Mouse (Mus musculus) heart, embryonic 13.5 days (tissue): ENCODE measurements around the gene Khnyn. TPM values are rescaled to one million over a fixed set of nuclear protein-coding genes. Genes with fewer than 3 reads are reported as not detected.

Experiments used
- ATAC-seq: fragments of 200-750 bp; cut with Nextera tagmentation; 2 replicates; pipeline ENCODE4 v1.8.0; 2017; ENCODE audit warnings: moderate TSS enrichment; ENCODE audit not compliant: insufficient number of reproducible peaks, low FRiP score, low TSS enrichment; ENCODE audit errors: extremely low read depth
- H3K27ac ChIP-seq: fragments of 300-500 bp; sonication (generic); replicated peaks from 2 replicates; pipeline ENCODE4 v1.5.1; 2015; ENCODE audit warnings: moderate library complexity, mild to moderate bottlenecking, inconsistent platforms
- H3K27me3 ChIP-seq: fragments of 300-500 bp; sonication (generic); replicated peaks from 2 replicates; pipeline ENCODE4 v1.6.1; 2015; ENCODE audit warnings: mild to moderate bottlenecking, inconsistent platforms
- H3K36me3 ChIP-seq: fragments of 300-500 bp; sonication (generic); 2 replicates; pipeline ENCODE4 v1.6.1; 2015; ENCODE audit warnings: mild to moderate bottlenecking, inconsistent platforms
- H3K4me1 ChIP-seq: fragments of 300-500 bp; sonication (generic); 2 replicates; pipeline ENCODE4 v1.6.1; 2015; ENCODE audit warnings: inconsistent platforms
- H3K4me2 ChIP-seq: fragments of 300-500 bp; sonication (generic); 2 replicates; pipeline ENCODE4 v1.6.1; 2015; ENCODE audit warnings: inconsistent platforms, mild to moderate bottlenecking, moderate library complexity
- H3K4me3 ChIP-seq: fragments of 300-500 bp; sonication (generic); 2 replicates; pipeline ENCODE4 v1.5.1; 2015; ENCODE audit warnings: moderate library complexity, mild to moderate bottlenecking, inconsistent platforms
- H3K9ac ChIP-seq: fragments of 300-500 bp; sonication (generic); 2 replicates; pipeline ENCODE4 v1.6.1; 2015; ENCODE audit warnings: inconsistent platforms, mild to moderate bottlenecking, moderate library complexity
- H3K9me3 ChIP-seq: fragments of 300-500 bp; sonication (generic); 2 replicates; pipeline ENCODE4 v1.6.1; 2016; ENCODE audit warnings: inconsistent platforms
- WGBS: fragments of 180-500 bp; shearing (Covaris S2); methylation state at CpG from one replicate; pipeline ENCODE4 v1.1.7; 2015; ENCODE audit warnings: mixed read lengths; 5-methylcytosine and 5-hydroxymethylcytosine counted together
- polyA plus RNA-seq: library from polyadenylated mRNA; unstranded; fragments of >200 nt; fragmentation: Nextera tagmentation; extraction: Ambion mirVana; gene quantifications from 2 replicates; pipeline ENCODE4 v1.2.1, GENCODE M21; 2015

Khnyn gene
- polyA plus RNA-seq, result 9.5 and 9.8 TPM in 2 replicates

DNA sequence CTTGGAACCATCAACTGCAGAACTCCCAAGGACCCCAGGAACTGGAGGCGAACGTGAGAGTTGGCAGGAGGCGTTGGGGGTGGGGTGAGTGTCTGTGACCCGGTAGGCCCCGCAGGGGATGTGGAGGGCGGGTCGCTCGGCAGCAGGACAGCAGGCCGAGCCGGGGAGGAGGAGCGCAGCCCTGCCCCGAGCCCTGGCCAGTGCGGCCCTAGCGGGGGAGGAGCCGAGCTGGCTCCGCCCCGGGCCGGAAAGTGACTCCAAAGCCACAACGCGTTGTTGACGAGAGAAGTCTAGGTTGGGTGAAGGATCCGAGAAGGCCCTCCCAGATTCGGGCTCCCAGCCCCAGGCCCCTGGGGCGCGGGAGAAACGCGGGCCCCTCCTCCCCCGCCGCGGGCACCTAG, at the start of gene Khnyn:
Gene Khnyn, plus strand, starts transcription at position 235 of the 401 bp plus-strand sequence.
- WGBS, result under 1% methylated on average over 29 of the region's 30 CpGs
- peak within 1 kb of the TSS; percentile 89 for H3K9ac ChIP-seq
- peak within 1 kb of the TSS; percentile 67 for H3K4me3 ChIP-seq
- peak within 1 kb of the TSS; percentile 95 for H3K27ac ChIP-seq
- peak; percentile 96 for ATAC-seq
- H3K27me3 ChIP-seq, result no peaks in the 10 kb centered on the region
- peaks cover 40% of the 10 kb centered on the region for H3K4me1 ChIP-seq
- peaks cover 37% of the 10 kb centered on the region for H3K36me3 ChIP-seq
- H3K9me3 ChIP-seq, result no peaks in the 10 kb centered on the region
- peak within 1 kb of the TSS; percentile 90 for H3K4me2 ChIP-seq

DNA sequence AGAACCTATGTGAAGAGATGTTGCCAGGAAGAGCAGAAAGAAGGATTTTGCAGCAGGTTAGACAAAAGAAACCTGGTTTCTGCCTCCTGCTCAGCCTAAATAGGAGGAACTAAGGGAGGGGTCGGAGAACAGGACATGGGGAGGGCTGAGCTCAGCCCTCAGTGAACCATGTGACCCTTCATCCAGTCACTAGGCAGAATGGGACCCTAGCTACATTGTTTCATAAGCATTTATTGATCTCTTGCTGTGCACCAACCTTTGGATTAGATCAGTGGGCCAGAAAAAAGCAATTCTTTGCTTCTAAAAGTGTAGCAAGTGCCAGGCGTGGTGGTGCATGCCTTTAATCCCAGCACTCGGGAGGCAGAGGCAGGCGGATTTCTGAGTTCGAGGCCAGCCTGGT, 46.4 kb upstream of the Khnyn start:
- WGBS, result 88% methylated on average over 5 of the region's 5 CpGs

DNA sequence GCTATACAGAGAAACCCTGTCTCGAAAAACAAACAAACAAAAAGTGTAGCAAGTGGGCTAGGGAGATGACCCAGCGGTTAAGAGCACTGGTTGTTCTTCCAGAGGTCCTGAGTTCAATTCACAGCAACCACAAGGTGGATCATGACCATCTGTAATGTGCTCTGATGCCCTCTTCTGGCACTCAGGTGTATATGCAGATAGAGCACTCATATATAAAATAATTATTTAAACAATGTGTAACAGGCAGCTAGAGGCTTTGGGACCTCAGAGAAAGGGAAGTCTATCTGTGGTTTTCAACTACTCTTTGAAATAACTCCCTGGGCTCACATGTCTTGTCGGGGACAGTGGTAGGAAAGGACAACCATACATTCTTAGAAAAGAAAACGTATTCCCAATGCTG, 46.0 kb upstream of the Khnyn start:
- H3K4me3 ChIP-seq, result no peak overlapping the region
- H3K4me1 ChIP-seq, result peaks cover 15% of the 10 kb centered on the region
- H3K27me3 ChIP-seq, result no peaks in the 10 kb centered on the region
- WGBS, result 71% methylated on average over 4 of the region's 4 CpGs
- H3K9ac ChIP-seq, result no peak overlapping the region
- H3K36me3 ChIP-seq, result no peaks in the 10 kb centered on the region
- H3K27ac ChIP-seq, result no peak overlapping the region
- H3K4me2 ChIP-seq, result no peak overlapping the region
- H3K9me3 ChIP-seq, result no peaks in the 10 kb centered on the region
- ATAC-seq, result no peak

More for the DNA sequence above, 46.4 kb upstream of the Khnyn start:
- ATAC-seq, result no peak
- no peak overlapping the region for H3K4me2 ChIP-seq
- no peak overlapping the region for H3K4me3 ChIP-seq
- H3K9ac ChIP-seq, result no peak overlapping the region
- no peak overlapping the region for H3K27ac ChIP-seq
- no peaks in the 10 kb centered on the region for H3K27me3 ChIP-seq
- peaks cover 15% of the 10 kb centered on the region for H3K4me1 ChIP-seq
- no peaks in the 10 kb centered on the region for H3K9me3 ChIP-seq
- no peaks in the 10 kb centered on the region for H3K36me3 ChIP-seq

DNA sequence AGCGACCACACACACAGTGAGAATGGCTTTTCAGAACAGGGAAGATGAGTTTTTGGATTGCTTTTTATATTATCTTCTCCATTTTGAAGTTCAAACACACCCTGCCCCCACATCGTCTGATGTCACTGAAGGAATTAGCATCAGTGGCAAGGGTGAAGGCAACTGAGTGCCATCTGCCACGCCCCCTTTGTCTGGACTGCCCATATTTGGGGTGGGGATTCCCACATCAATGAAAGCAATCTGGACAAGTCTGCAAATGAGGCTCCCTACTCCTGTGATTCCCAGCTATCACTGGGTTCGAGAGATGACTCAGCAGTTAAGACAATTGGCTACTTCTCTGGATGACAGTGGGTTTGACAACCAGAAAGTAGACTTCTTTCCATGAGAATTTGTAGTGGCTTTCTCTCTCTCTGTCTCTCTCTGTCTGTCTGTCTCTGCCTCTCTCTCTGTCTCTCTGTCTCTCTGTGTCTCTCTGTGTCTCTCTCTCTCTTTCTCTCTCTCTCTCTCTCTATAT, 43.8 kb upstream of the Khnyn start:
- Histone ChIP-seq H3K36me3 (no peaks in the 10 kb centered on the region), H3K9ac (no peak overlapping the region), H3K4me2 (no peak overlapping the region), H3K9me3 (no peaks in the 10 kb centered on the region), H3K27ac (no peak overlapping the region), H3K4me1 (no peaks in the 10 kb centered on the region), H3K4me3 (no peak overlapping the region), H3K27me3 (no peaks in the 10 kb centered on the region)
- no peak for ATAC-seq
- WGBS, result 66% methylated on average over 4 of the region's 4 CpGs

DNA sequence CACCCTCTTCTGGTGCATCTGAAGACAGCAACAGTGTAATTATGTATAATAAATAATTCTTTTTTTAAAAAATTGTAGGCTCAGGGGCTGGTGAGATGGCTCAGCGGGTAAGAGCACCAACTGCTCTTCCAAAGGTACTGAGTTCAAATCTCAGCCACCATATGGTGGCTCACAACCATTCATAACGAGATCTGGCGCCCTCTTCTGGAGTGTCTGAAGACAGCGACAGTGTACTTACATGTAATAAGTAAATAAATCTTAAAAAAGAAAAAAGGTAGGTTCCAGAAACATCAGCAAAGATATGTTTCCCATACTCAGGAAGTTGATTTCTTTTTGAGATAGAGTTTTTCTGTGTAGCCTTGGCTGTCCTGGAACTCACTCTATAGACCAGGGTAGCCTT, 42.0 kb upstream of the Khnyn start:
- Histone ChIP-seq H3K4me1 (no peaks in the 10 kb centered on the region), H3K9me3 (no peaks in the 10 kb centered on the region), H3K9ac (no peak overlapping the region), H3K4me3 (no peak overlapping the region), H3K36me3 (no peaks in the 10 kb centered on the region), H3K27ac (no peak overlapping the region), H3K27me3 (no peaks in the 10 kb centered on the region), H3K4me2 (no peak overlapping the region)
- 84% methylated on average over 4 of the region's 4 CpGs for WGBS
- no peak for ATAC-seq

DNA sequence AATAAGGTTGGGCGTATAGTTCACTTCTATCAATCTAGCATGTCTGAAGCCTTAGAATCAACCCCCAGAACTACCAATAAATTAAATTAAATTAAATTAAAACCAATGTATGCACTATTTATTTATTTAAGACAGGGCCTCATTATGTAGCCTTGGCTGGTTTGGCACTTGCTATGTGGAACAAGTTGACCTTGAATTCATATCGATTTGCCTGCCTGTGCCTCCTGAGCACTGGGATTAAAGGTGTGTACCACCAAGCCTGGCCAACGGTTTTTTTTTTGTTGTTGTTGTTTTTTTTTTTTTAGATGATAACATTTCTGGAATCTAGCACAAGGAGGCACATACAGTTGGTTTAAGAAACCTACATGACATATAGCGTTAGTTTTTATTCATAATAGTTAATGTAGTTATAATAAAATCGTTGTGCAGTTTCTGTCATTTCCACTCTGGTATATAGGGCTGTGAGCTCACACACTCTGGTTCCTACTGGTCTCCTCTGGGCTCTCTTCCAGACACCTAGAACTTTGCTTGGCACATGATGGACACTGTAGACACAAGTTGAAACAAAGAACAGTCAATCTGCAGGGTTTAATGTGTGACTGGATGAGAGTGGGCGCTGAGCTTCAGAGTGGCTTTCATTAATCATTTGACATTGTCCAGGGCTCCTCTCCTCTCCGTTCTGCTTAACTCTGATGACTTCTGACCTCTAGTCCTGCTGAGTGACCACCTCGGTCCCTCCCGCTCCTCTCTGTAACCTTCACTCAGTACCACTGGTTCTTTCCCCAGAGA, 39.0 kb upstream of the Khnyn start:
- no peaks in the 10 kb centered on the region for H3K9me3 ChIP-seq
- no peaks in the 10 kb centered on the region for H3K36me3 ChIP-seq
- no peak overlapping the region for H3K27ac ChIP-seq
- 53% methylated on average over 9 of the region's 9 CpGs for WGBS
- H3K9ac ChIP-seq, result no peak overlapping the region
- no peak overlapping the region for H3K4me3 ChIP-seq
- no peaks in the 10 kb centered on the region for H3K27me3 ChIP-seq
- no peaks in the 10 kb centered on the region for H3K4me1 ChIP-seq
- no peak overlapping the region for H3K4me2 ChIP-seq
- ATAC-seq, result no peak

DNA sequence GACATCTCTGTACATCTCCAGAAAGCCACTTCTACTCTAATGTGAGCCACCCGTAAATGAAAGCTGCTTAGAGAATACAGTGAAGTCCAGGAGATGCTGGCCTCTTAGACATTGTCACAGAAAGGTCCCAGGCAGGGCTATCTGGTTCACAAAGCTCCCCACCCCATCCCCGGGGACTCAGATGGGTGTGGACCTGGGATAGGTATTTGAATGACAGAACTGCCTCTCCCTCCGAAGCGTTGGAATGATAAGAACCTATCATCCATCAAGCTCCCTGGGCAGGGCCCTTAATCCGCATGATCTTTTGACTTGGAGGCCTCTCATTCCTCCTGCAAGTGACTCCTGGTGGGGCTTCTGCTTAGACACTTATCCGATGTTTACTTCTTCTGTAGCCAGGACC, 33.9 kb upstream of the Khnyn start:
- no peak overlapping the region for H3K27ac ChIP-seq
- H3K9me3 ChIP-seq, result no peaks in the 10 kb centered on the region
- ATAC-seq, result no peak
- H3K36me3 ChIP-seq, result no peaks in the 10 kb centered on the region
- H3K4me1 ChIP-seq, result peaks cover 26% of the 10 kb centered on the region
- no peak overlapping the region for H3K9ac ChIP-seq
- 40% methylated on average over 6 of the region's 6 CpGs for WGBS
- H3K4me3 ChIP-seq, result no peak overlapping the region
- no peaks in the 10 kb centered on the region for H3K27me3 ChIP-seq
- H3K4me2 ChIP-seq, result no peak overlapping the region

DNA sequence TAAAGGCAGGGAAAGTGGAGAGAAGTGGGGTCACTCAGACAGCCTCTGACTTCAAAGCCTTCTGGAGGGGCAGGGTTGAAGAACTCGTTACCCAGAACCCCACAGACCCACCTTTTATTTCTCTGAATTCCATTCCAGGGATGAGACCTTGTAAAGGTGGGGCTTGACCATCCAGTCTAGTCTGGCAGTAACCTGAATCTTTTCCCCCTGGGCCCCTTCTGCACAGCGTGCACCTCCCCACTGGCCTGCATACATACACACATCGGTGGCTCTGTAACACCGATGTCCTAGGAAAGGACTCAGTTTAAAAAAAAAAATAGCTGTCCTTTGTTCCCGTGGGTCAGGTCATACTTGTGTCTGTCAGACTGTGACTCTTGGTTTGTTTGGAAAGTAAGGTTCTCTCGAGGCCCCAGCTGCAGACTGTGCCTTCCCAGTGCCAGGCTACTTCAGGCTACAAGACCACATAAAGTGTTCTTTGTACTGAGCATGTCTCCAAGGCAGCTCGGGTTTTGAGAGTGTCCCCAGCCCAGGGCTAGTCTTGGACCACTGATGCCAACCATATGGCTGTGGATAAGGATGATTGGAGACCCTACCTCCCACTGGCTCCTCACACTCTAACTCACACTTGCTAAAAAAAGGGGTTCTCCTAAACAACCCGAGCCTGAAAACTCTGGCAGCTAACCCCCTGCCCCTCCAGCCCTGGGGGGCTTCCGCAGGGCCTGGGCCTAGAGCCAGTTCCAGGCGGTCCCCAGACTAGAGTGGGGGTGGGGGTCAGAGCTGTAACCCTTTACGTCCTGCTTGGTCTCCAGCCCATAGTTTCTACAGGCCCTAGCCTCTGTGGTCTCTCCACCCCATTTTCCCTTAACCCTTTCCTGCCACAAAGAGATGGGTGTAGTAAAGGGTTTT, 31.8 kb upstream of the Khnyn start:
- H3K36me3 ChIP-seq, result peaks cover 9% of the 10 kb centered on the region
- peak; percentile 56 for ATAC-seq
- WGBS, result 6% methylated on average over 11 of the region's 11 CpGs
- H3K9ac ChIP-seq, result peak overlapping the region; percentile 91
- no peaks in the 10 kb centered on the region for H3K27me3 ChIP-seq
- H3K9me3 ChIP-seq, result no peaks in the 10 kb centered on the region
- H3K4me1 ChIP-seq, result peaks cover 46% of the 10 kb centered on the region
- peak overlapping the region; percentile 96 for H3K27ac ChIP-seq
- H3K4me2 ChIP-seq, result peak overlapping the region; percentile 86
- H3K4me3 ChIP-seq, result peak overlapping the region; percentile 74

DNA sequence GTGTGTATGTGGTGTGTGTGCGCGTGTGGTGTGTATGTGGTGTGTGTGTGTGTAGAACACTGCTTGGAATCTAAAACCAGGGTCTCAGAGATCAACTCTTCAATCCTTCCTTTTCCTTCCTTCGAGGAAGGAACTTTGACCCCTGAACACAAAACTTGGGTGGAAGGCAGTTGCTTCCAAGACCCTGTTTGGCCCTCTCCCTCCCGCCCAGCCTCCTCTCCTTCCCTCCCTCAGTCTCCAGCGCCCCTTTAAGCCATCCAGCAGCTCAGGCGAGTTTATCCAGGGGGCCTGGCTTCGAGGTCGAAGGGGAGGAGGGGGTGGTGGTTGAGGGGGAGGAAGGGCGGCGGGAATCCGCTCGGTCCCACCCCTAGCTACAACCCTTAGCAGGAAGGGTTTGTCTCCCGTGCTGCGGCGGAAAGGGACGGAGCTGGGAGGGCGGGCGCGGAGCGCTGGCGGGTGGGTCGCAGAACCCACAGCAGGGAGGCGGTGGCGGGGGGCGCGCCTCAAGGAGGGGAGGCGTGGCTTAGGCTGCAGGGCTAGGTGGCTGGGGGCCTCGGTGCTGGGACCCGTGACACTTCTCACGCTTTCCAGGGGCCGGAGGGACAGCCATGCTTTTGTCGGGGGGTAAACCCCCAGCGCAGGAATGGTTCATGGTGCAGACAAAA, 31.0 kb upstream of the Khnyn start, which contains the start of gene Nynrin:
Gene Nynrin, plus strand, starts transcription at position 390 of the 665 bp plus-strand sequence.
- H3K4me3 ChIP-seq, result peak within 1 kb of the TSS; percentile 74
- H3K4me1 ChIP-seq, result peaks cover 54% of the 10 kb centered on the region
- H3K27ac ChIP-seq, result peak within 1 kb of the TSS; percentile 96
- H3K4me2 ChIP-seq, result peak within 1 kb of the TSS; percentile 86
- peak; percentile 78 for ATAC-seq
- peak within 1 kb of the TSS; percentile 91 for H3K9ac ChIP-seq
- peaks cover 15% of the 10 kb centered on the region for H3K36me3 ChIP-seq
- no peaks in the 10 kb centered on the region for H3K27me3 ChIP-seq
- H3K9me3 ChIP-seq, result no peaks in the 10 kb centered on the region
- 2% methylated on average over 32 of the region's 33 CpGs for WGBS

DNA sequence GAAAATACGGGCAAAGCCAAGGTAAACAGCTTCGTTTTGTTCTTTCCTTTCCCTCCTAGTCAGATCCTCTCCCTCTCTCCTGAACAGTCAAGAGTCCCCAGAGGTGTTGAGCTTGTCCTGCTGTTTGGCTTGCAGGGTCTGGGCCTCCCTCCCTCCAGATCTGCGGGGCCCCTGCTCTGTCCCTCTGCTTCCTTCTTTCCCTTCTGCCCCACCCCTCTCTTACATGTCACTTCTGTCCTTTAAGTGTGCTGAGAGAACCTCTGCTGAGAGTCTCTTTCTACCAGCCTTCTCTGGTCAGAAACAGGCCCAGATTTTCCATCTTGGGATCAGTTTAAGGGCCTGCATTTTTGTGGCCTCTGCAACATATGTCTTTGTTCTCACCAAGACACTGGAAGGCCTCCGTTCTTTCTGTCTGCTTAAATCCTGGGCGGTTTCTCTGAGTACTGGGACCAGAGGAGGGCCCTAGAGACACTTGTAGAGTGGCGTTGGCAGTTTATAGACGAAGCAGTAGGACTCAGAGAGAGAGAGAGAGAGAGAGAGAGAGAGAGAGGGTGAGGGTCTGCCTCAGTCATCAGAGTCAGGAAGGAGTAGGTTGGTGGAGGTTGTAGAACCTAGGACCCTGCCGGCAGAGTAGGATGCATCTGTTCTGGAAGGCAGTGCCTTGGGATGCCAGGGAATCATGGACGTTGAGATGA, 30.2 kb upstream of the Khnyn start:
- no peak for ATAC-seq
- peak overlapping the region; percentile 86 for H3K4me2 ChIP-seq
- no peaks in the 10 kb centered on the region for H3K9me3 ChIP-seq
- H3K27ac ChIP-seq, result peak overlapping the region; percentile 96
- H3K4me1 ChIP-seq, result peaks cover 62% of the 10 kb centered on the region
- WGBS, result 0% methylated on average over 9 of the region's 9 CpGs
- H3K4me3 ChIP-seq, result peak overlapping the region; percentile 74
- peaks cover 21% of the 10 kb centered on the region for H3K36me3 ChIP-seq
- H3K9ac ChIP-seq, result peak overlapping the region; percentile 91
- H3K27me3 ChIP-seq, result no peaks in the 10 kb centered on the region
